Mouse (Mus musculus) gastrocnemius, postnatal 25 days (tissue): ENCODE results near the gene Wdr54. TPM values are rescaled to one million over a fixed set of nuclear protein-coding genes. Genes with fewer than 3 reads are reported as not detected.

Source experiments
- DNase-seq: peaks from one replicate; pipeline ENCODE4 v3.0.0; 2022
- total RNA-seq, 2 experiments: library from RNA; stranded (reverse); gene quantifications; 1 replicate in 1 of 2; 2 replicates in 1 of 2; pipeline ENCODE4 v1.2.3; 2021

The Wdr54 gene
- total RNA-seq, 2 experiments from 2014 or later: 1.2 to 1.4 TPM

GRCm38 (mm10) chr6:83103130-83103650 lies 53.0 kb downstream of the Wdr54 start:
- no peak for DNase-seq

DNA sequence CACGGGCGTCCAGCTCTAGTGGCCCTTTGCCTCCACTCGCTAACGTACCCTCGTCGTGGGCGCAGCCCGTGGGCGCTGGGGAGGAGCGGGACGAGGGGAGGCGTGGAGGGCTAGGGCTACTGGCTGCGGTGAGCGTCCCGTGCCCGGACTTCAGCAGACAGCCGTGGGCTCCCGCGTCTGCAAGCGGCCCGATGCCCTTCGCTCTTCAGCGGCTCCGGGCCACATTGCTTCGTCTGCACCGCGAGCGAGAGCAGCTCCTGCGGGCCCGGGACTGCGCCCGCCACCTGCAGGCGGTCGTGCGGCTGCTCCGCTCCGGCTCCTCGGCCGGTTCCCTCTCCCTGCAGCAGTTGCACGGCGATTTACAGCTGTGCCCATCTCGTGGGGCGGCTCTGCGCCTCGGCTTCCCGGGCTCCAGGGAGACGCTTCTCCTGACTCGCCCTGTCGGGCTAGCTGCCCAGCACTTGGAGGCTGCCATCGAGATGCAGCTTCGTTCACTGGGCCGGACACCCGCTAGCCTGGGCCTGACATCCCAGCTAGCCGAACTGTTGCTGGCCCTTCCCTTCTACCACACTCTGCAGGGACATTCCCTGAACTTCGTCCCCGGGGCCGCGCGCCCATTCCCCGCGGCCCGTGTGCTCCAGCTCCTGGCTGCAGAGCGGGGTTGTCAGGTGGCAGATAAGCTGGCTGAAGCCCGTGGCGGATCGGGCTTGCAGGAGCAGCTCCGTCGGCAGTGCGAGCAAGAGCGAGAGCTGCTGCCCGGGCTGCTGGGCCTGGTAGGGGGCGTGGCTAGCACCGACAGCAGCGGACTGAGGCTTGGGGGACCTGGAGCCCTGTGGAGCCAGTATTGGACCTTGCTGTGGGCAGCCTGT lies 54.3 kb downstream of the Wdr54 start:
- DNase-seq: peak; percentile 55

- DNase-seq: peak; percentile 87
Measured at GRCm38 (mm10) chr6:83101316-83101687, 54.9 kb downstream of the Wdr54 start, which contains the start of the genes Ccdc142 and Gm42688. TSS of gene Ccdc142 (plus strand) at chr6:83101601. TSS of gene Gm42688 (plus strand) at chr6:83101617.

Other genes with a start within 250 kb of the Wdr54 start
- gene Sema4f, start 216.6 kb downstream of the Wdr54 start, total RNA-seq: under 1 TPM; 0.13 to 0.51 TPM
- not detected for gene M1ap, start 209.5 kb downstream of the Wdr54 start, total RNA-seq
- gene Dok1, start 122.9 kb downstream of the Wdr54 start, total RNA-seq: 1 to 10 TPM; 1.9 to 2.6 TPM
- 1 to 10 TPM; 4.2 to 5.3 TPM for gene Loxl3, start 122.2 kb downstream of the Wdr54 start, total RNA-seq
- gene Aup1, start 101.9 kb downstream of the Wdr54 start, total RNA-seq: 10 to 100 TPM; 71.8 to 82.5 TPM
- gene Htra2, start 101.1 kb downstream of the Wdr54 start, total RNA-seq: 10 to 100 TPM; 16.5 to 18.4 TPM
- under 1 TPM; 0.26 to 0.51 TPM for gene Dqx1, start 98.6 kb downstream of the Wdr54 start, total RNA-seq
- gene Tlx2, start 86.1 kb downstream of the Wdr54 start, total RNA-seq: not detected
- gene Pcgf1, start 78.5 kb downstream of the Wdr54 start, total RNA-seq: 1 to 10 TPM; 6.7 to 7.1 TPM
- gene Lbx2, start 70.0 kb downstream of the Wdr54 start, total RNA-seq: not detected
- 1 to 10 TPM in 1 of 2 experiments, under 1 TPM in 1; 0.54 to 1.7 TPM for gene Ccdc142, start 54.8 kb downstream of the Wdr54 start, total RNA-seq
- 1 to 10 TPM; 1.0 TPM for gene Gm42688, start 54.8 kb downstream of the Wdr54 start, total RNA-seq
- 100 to 1,000 TPM; 109 to 113 TPM for gene Mrpl53, start 47.4 kb downstream of the Wdr54 start, total RNA-seq
- gene Mogs, start 40.9 kb downstream of the Wdr54 start, total RNA-seq: 1 to 10 TPM; 6.5 to 8.1 TPM
- gene Wbp1, start 34.8 kb downstream of the Wdr54 start, total RNA-seq: 10 to 100 TPM; 37.8 to 38.2 TPM
- 10 to 100 TPM in 1 of 2 experiments, 1 to 10 TPM in 1; 4.8 to 14.0 TPM for gene Ino80b, start 31.0 kb downstream of the Wdr54 start, total RNA-seq
- gene Rtkn, start 20.9 kb downstream of the Wdr54 start, total RNA-seq: 10 to 100 TPM in 1 of 2 experiments, 1 to 10 TPM in 1; 7.9 to 14.4 TPM
- not detected for gene 1700003E16Rik, start within 50 bp of the Wdr54 start, total RNA-seq
- 100 to 1,000 TPM; 118 to 126 TPM for gene Dctn1, start 9.5 kb upstream of the Wdr54 start, total RNA-seq
- gene Slc4a5, start 63.4 kb upstream of the Wdr54 start, total RNA-seq: not detected
- gene Mthfd2, start 169.5 kb upstream of the Wdr54 start, total RNA-seq: 1 to 10 TPM; 4.4 to 4.8 TPM
- 10 to 100 TPM; 11.3 to 11.5 TPM for gene Mob1a, start 169.6 kb upstream of the Wdr54 start, total RNA-seq
- 100 to 1,000 TPM; 236 to 237 TPM for gene Bola3, start 192.8 kb upstream of the Wdr54 start, total RNA-seq